Mouse (Mus musculus): ENCODE measurements around the gene Kat2b. TPM values are rescaled to one million over a fixed set of nuclear protein-coding genes. Genes with fewer than 3 reads are reported as not detected.
"Not testable (repeated sequence)": the region's sequence is repeated elsewhere in the genome, so short reads cannot be mapped to it uniquely, and the experiment has no call there.

The Kat2b gene
- total and polyA plus RNA-seq, 3 experiments = 2.4 to 52.2 (median 27.1) TPM

DNA sequence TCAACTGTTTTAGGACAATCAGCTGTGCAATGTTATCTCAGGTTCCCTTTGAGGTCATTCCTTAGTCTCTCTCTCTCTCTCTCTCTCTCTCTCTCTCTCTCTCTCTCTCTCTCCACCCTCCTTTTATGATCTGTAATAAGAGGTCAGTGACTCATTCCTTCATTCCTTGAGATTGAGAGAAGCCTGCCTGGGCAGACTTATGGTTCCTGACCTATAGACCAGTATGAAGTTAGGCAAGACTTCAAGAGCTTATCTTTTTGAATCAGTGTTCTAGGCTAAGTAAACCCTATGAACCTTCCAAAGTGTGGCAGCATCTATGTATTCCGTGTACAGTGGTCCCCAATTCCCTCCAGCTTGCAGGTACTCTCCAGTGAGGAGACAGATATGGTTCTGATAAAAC is 147.8 kb downstream of the Kat2b start:
- H3K36me3 ChIP-seq (replicated peaks) = no peaks in the 10 kb centered on the region
- no peaks in the 10 kb centered on the region for H3K4me1 ChIP-seq (ENCODE audit: insufficient read depth, low read depth, low read length)
- no peak overlapping the region for H3K4me3 ChIP-seq (ENCODE audit: low read depth, low read length)
- ATAC-seq (ENCODE audit: extremely low read depth, insufficient number of reproducible peaks, low FRiP score, poor library complexity, severe bottlenecking) (no peak), DNase-seq (ENCODE audit: low spot score) (no peak)
- H3K9me3 ChIP-seq (replicated peaks) = no peaks in the 10 kb centered on the region
- TF ChIP-seq TAL1 (conservative IDR thresholded peaks at IDR 0.05; ENCODE audit: low read depth, low read length) (no peak), POLR2AphosphoS5 (IDR thresholded peaks at IDR 0.05; ENCODE audit: insufficient replicate concordance, low read depth, low read length) (no peak), GATA2 (IDR thresholded peaks at IDR 0.05; ENCODE audit: borderline replicate concordance, low read depth, low read length) (no peak), GATA1 (IDR thresholded peaks at IDR 0.05; ENCODE audit: borderline replicate concordance, low read length) (no peak), CTCF (IDR thresholded peaks at IDR 0.05; ENCODE audit: low read depth, low read length) (no peak)
- H3K27me3 ChIP-seq (ENCODE audit: insufficient read depth, low read length) = no peaks in the 10 kb centered on the region

DNA sequence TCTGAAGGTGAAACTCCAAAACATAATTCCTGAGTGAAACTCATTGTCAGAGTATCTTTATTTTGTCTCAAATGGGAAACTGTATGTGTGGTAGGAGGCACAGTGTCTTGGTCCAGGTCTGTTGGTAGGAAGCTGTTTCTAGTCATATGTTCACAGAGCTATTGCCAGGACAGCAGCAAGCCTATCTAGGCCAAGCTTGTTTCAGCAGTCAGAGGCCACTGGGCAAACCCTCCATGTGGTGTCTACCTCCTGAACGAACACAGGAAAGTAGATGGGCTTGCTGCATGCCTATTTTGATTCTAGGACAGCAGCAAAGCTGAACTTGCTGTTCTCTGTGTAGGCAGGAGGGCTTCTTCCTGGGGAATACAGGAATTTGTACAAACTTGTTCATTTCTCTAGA is 148.5 kb downstream of the Kat2b start:
- H3K9me3 ChIP-seq (replicated peaks); ATAC-seq (ENCODE audit: extremely low read depth, insufficient number of reproducible peaks, low FRiP score, poor library complexity, severe bottlenecking); H3K27me3 ChIP-seq (ENCODE audit: insufficient read depth, low read length); H3K4me3 ChIP-seq (ENCODE audit: low read depth, low read length); H3K4me1 ChIP-seq (ENCODE audit: insufficient read depth, low read depth, low read length); DNase-seq (ENCODE audit: low spot score); H3K36me3 ChIP-seq (replicated peaks): not testable (repeated sequence)

DNA sequence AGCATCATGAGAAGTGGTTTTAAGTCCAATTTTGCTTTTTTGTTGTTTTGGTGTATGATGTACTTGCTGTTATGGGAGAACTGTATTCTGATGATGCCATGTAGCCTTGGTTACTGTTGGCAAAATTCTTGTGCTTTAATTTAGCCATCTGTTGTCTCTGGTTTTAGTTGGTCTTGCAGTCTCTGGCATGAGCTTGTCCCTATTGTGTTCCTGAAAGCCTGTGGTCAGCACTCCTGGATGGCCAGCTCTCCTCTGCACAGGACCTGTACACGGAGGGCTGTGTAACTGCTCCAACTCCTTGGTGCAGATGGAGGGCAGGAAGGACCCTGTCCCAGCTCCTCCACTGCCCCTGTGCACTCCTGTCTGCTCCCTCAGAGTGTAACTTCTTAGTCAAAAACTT is 151.8 kb downstream of the Kat2b start:
- Histone ChIP-seq H3K4me1 (ENCODE audit: insufficient read depth, low read depth, low read length) (no peaks in the 10 kb centered on the region), H3K9me3 (replicated peaks) (no peaks in the 10 kb centered on the region), H3K36me3 (replicated peaks) (no peaks in the 10 kb centered on the region), H3K4me3 (ENCODE audit: low read depth, low read length) (no peak overlapping the region), H3K27me3 (ENCODE audit: insufficient read depth, low read length) (no peaks in the 10 kb centered on the region)
- ATAC-seq (ENCODE audit: extremely low read depth, insufficient number of reproducible peaks, low FRiP score, poor library complexity, severe bottlenecking) (no peak), DNase-seq (ENCODE audit: low spot score) (no peak)
- no peak for TF ChIP-seq POLR2AphosphoS5 (IDR thresholded peaks at IDR 0.05; ENCODE audit: insufficient replicate concordance, low read depth, low read length)
- no peak for TF ChIP-seq CTCF (IDR thresholded peaks at IDR 0.05; ENCODE audit: low read depth, low read length)
- no peak for TF ChIP-seq GATA1 (IDR thresholded peaks at IDR 0.05; ENCODE audit: borderline replicate concordance, low read length)
- TF ChIP-seq GATA2 (IDR thresholded peaks at IDR 0.05; ENCODE audit: borderline replicate concordance, low read depth, low read length) = no peak
- TF ChIP-seq TAL1 (conservative IDR thresholded peaks at IDR 0.05; ENCODE audit: low read depth, low read length) = no peak

DNA sequence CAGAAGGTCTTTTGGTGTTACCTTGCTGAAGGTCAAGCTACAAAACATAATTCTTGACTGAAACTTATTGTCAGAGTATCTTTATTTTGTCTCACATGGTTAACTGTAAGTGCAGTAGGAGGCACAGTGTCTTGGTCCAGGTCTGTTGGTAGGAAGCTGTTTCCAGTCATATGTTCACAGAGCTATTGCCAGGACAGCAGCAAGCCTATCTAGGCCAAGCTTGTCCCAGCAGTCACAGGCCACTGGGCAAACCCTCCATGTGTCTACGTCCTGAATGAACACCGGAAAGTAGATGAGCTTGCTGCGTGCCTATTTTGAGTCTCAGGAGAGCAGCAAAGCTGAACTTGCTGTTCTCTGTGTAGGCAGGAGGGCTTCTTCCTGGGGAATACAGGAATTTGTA is 152.3 kb downstream of the Kat2b start:
- DNase-seq (ENCODE audit: low spot score); H3K9me3 ChIP-seq (replicated peaks); H3K27me3 ChIP-seq (ENCODE audit: insufficient read depth, low read length); H3K4me3 ChIP-seq (ENCODE audit: low read depth, low read length); H3K4me1 ChIP-seq (ENCODE audit: insufficient read depth, low read depth, low read length); ATAC-seq (ENCODE audit: extremely low read depth, insufficient number of reproducible peaks, low FRiP score, poor library complexity, severe bottlenecking); H3K36me3 ChIP-seq (replicated peaks): not testable (repeated sequence)

Other genes starting within 250 kb of the Kat2b start
- gene Efhb, start 103.5 kb upstream of the Kat2b start, total RNA-seq (2014; fragmentation: Nextera tagmentation) = not detected in 2 replicates
- 0.11 and 0.12 TPM in 2 replicates for gene Efhb, start 103.5 kb upstream of the Kat2b start, total RNA-seq (2017)
- not detected in 2 replicates for gene Efhb, start 103.5 kb upstream of the Kat2b start, polyA plus RNA-seq (2012)
- gene Rab5a, start 87.6 kb upstream of the Kat2b start, total RNA-seq (2014; fragmentation: Nextera tagmentation) = 48.0 and 56.1 TPM in 2 replicates
- 77.4 and 80.5 TPM in 2 replicates for gene Rab5a, start 87.6 kb upstream of the Kat2b start, total RNA-seq (2017)
- gene Rab5a, start 87.6 kb upstream of the Kat2b start, polyA plus RNA-seq (2012) = 10.6 and 12.0 TPM in 2 replicates
- gene Pp2d1, start 27.4 kb upstream of the Kat2b start, total RNA-seq (2014; fragmentation: Nextera tagmentation) = not detected in 2 replicates
- gene Pp2d1, start 27.4 kb upstream of the Kat2b start, total RNA-seq (2017) = 0.06 and 0.11 TPM in 2 replicates
- not detected in 2 replicates for gene Pp2d1, start 27.4 kb upstream of the Kat2b start, polyA plus RNA-seq (2012)
- gene Sgo1, start 122.5 kb downstream of the Kat2b start, total RNA-seq (2014; fragmentation: Nextera tagmentation) = 57.4 and 69.9 TPM in 2 replicates
- 38.8 and 48.7 TPM in 2 replicates for gene Sgo1, start 122.5 kb downstream of the Kat2b start, total RNA-seq (2017)
- 41.3 and 52.0 TPM in 2 replicates for gene Sgo1, start 122.5 kb downstream of the Kat2b start, polyA plus RNA-seq (2012)